Mouse (Mus musculus) embryonic fibroblast, embryonic 13.5 days (primary cell): ENCODE measurements around the gene Prkch. TPM values are rescaled to one million over a fixed set of nuclear protein-coding genes. Genes with fewer than 3 reads are reported as not detected.

Experiments
- H3K27ac ChIP-seq: 2 replicates; pipeline ENCODE4 v1.5.1; 2012; ENCODE audit warnings: low read length, control low read depth, inconsistent platforms; ENCODE audit not compliant: insufficient read depth
- H3K4me1 ChIP-seq: 2 replicates; pipeline ENCODE4 v1.6.1; 2011; ENCODE audit warnings: low read length; ENCODE audit not compliant: control insufficient read depth, insufficient read depth
- H3K4me3 ChIP-seq: 2 replicates; pipeline ENCODE4 v1.5.1; 2011; ENCODE audit warnings: mild to moderate bottlenecking, control low read depth, low read length; ENCODE audit not compliant: insufficient read depth
- CTCF ChIP-seq: IDR thresholded peaks from 2 replicates; pipeline ENCODE4 v1.5.1; 2011; ENCODE audit warnings: mild to moderate bottlenecking, control low read depth, low read length, moderate library complexity, borderline replicate concordance; ENCODE audit not compliant: insufficient read depth
- POLR2A ChIP-seq: IDR thresholded peaks from 2 replicates; pipeline ENCODE4 v1.6.1; 2011; ENCODE audit warnings: low read depth, mild to moderate bottlenecking, control low read depth, low read length, moderate library complexity
- polyA plus RNA-seq: library from polyadenylated mRNA; stranded (reverse); fragments of >200 nt; gene quantifications from 2 replicates; pipeline ENCODE4 v1.2.4, GENCODE M21; 2011; ENCODE audit warnings: low read depth; ENCODE audit not compliant: missing spikeins, insufficient read length

Prkch gene
- polyA plus RNA-seq, 1 experiment = 1.3 TPM

DNA sequence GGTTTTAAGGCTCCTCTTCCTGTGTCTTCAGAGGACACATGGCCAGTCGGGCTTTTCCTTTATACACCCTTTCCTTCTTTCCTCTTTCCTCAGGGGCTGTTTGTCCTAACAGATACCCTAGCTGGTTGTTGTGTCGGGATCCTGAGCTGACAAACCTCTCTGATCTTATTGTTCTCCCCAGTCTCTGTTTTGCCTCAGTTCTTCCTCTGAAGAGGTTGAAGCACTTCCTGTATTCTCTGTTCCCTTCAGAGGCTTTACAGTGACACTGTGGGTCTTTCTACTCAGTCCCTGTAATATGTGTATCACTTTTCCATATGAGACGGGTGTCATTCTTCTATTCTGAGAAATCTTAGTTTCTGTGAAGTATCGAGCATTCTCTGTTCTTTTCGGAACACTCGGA, 6.5 kb upstream of the Prkch start:
- Histone ChIP-seq H3K4me3 (no peak overlapping the region), H3K27ac (no peak overlapping the region), H3K4me1 (no peaks in the 10 kb centered on the region)
- TF ChIP-seq POLR2A = no peak

DNA sequence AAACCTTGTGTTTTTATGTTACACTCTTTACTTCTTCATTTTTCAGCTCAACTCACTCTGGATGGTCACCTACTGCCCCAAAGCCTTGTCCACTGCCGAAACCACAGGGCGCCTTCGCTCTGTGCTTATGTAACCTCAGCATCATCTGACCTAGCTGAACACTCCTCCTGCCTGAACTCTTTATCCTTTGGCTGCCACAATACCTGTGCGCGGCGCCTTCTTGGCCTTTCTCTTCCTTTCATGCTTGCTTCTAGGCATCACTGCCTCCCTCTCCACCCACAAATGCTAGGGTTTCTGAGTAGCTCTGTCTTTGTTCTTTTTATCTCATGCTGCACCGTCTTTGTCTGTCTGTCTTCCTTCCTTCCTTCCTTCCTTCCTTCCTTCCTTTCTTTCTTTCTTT, 3.8 kb upstream of the Prkch start:
- TF ChIP-seq CTCF = no peak
- peaks cover 4% of the 10 kb centered on the region; the same call in 1 of the 2 replicates for H3K4me1 ChIP-seq
- H3K4me3 ChIP-seq = no peak overlapping the region
- no peak overlapping the region for H3K27ac ChIP-seq

- H3K4me1 ChIP-seq = peaks cover 4% of the 10 kb centered on the region; the same call in 1 of the 2 replicates
- no peak overlapping the region for H3K27ac ChIP-seq
- H3K4me3 ChIP-seq = no peak overlapping the region
- no peak for TF ChIP-seq POLR2A
- no peak for TF ChIP-seq CTCF
These were observed 1.3 kb upstream of the Prkch start for GRCm38 (mm10) chr12:73583318-73583717.

GRCm38 (mm10) chr12:73583813-73584609, 585 bp upstream of the Prkch start:
- Histone ChIP-seq H3K4me1 (peaks cover 4% of the 10 kb centered on the region; the same call in 1 of the 2 replicates), H3K4me3 (peak overlapping the region; percentile 71), H3K27ac (no peak overlapping the region)
- TF ChIP-seq POLR2A = no peak
- TF ChIP-seq CTCF = no peak

DNA sequence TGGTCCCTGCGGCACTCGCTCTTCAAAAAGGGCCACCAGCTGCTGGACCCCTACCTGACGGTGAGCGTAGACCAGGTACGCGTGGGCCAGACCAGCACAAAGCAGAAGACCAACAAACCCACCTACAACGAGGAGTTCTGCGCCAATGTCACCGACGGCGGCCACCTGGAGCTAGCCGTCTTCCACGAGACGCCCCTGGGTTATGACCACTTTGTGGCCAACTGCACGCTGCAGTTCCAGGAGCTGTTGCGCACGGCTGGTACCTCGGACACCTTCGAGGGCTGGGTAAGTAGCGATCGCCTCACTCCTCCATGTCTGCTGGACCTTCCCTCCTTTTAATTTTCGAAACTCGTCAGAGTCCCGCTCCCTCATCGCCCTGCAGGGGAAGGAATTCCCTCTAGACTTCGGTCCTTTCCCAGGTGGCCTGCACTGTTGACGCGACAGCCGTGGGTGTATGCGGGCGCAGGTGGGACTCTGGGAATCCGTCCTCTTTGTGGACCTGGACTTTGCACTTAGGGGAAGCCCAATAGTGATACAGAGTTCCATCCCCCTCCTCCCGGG, 725 bp downstream of the Prkch start:
- H3K4me3 ChIP-seq = peak overlapping the region; percentile 71
- no peak for TF ChIP-seq CTCF
- TF ChIP-seq POLR2A = no peak
- peaks cover 4% of the 10 kb centered on the region; the same call in 1 of the 2 replicates for H3K4me1 ChIP-seq
- no peak overlapping the region for H3K27ac ChIP-seq

DNA sequence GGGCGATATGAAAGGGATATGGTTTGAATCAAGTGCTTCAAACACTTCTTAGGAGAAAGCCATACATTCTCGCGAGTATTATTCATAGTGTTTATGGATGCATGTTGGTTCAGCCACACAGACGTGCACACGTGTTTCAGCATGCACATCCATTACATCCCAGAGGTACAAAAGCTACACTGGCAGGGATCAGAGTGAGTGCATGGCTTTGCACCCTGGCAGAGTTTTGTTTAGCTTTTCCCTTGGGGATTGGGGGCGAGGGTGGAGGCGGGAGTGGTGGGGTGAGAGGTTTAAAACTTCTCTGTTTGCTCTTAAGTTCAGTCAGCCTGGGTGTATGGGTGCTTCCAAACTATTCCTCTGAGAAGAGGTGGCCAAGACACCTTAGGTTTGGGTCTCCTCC, 1.3 kb downstream of the Prkch start:
- no peak overlapping the region for H3K4me3 ChIP-seq
- TF ChIP-seq POLR2A = no peak
- no peak for TF ChIP-seq CTCF
- peaks cover 4% of the 10 kb centered on the region; the same call in 1 of the 2 replicates for H3K4me1 ChIP-seq
- H3K27ac ChIP-seq = no peak overlapping the region

GRCm38 (mm10) chr12:73587262-73587661, 2.7 kb downstream of the Prkch start:
- no peak for TF ChIP-seq POLR2A
- TF ChIP-seq CTCF = no peak
- H3K4me1 ChIP-seq = peaks cover 4% of the 10 kb centered on the region; the same call in 1 of the 2 replicates
- H3K4me3 ChIP-seq = no peak overlapping the region
- H3K27ac ChIP-seq = no peak overlapping the region

DNA sequence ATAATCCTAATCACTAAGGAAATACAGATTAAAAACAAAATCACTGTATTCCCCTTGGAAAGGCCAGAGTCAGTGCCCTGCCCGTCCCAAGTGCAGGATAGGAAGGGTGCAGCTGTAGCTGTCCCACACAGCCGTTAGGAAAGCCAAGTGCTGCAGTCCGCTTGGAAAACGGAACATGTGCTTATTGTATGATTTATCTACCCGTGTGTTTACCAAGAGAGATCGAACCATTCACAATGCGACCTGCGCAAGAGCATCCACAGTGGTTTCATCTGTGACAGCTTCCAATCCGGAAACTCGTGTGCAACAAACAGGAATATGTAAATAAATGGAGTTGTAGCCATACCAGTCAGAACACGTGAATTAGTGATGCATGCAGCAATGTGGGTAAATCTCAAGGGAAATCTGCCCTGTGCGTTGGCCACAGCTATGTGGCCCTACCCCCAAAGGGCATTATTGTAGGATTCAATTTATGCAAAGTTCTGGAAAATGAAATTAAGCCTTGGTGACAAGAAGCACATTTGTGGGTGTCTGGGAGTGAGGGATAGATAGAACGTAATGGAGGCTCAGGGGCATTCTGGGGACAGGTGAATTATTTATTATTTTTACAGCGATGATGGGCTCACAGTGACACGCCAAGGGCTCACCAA, 6.2 kb downstream of the Prkch start:
- Histone ChIP-seq H3K4me3 (no peak overlapping the region), H3K27ac (no peak overlapping the region), H3K4me1 (no peaks in the 10 kb centered on the region)
- TF ChIP-seq CTCF = no peak
- TF ChIP-seq POLR2A = no peak

DNA sequence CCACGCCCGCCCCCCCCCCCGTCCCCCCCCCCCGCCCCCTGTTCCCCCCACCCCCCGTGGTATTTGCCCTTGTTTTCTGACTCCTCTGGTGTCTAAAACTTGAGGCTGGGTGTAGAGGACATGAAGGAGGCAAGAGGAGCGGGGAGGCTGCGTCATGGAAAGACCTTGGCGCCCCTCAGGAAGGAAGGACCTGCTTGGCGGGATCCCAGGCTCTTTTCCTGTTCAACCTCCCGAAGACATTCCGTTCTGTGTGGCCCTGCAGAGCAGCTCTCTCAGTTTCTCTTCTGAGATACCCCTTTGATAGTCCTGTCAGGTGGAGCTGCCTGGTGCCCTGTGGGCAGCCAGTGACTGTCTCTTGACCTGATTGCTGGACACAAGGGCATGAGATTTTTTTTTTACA, 7.0 kb downstream of the Prkch start:
- no peak overlapping the region for H3K4me3 ChIP-seq
- TF ChIP-seq POLR2A (no peak), CTCF (no peak)
- H3K27ac ChIP-seq = no peak overlapping the region
- H3K4me1 ChIP-seq = no peaks in the 10 kb centered on the region

GRCm38 (mm10) chr12:73593021-73593798, 8.6 kb downstream of the Prkch start:
- Histone ChIP-seq H3K27ac (no peak overlapping the region), H3K4me3 (no peak overlapping the region), H3K4me1 (no peaks in the 10 kb centered on the region)
- TF ChIP-seq POLR2A (no peak), CTCF (no peak)
